Mouse (Mus musculus): ENCODE data around the gene Gm8909. TPM values are rescaled to one million over a fixed set of nuclear protein-coding genes. Genes with fewer than 3 reads are reported as not detected.
"Not testable (repeated sequence)": the region's sequence is repeated elsewhere in the genome, so short reads cannot be mapped to it uniquely, and the experiment has no call there.

Gene Gm8909
- polyA plus RNA-seq, 1 experiment from 2014 or later, result 0.45 TPM

DNA sequence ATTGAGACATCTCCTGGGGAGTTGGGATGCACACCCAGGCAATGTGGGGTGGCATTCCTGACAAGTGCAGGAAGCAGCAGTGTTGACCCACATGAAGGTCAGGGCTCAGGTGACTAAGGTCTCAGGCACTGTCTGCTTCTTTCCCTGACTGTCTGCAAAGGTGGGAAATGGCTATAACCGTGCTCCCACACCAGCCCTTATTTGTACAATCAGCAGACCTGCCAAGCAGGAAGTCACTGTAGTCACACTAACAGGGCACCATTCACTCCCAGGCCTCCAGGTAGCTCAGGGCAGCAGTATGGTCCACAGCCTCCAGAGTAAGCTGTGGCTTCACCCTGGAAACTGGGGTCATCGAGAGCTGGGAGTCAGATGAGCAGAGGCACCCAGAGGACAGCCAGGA, 24.0 kb upstream of the Gm8909 start:
- Histone ChIP-seq H3K4me2 (ENCODE audit: low read depth, low read length) (no peak overlapping the region), H3K9me3 (replicated peaks; ENCODE audit: control insufficient read depth, low read length) (no peaks in the 10 kb centered on the region), H3K36me3 (ENCODE audit: control insufficient read depth, insufficient read depth, low read length) (no peaks in the 10 kb centered on the region), H3K27me3 (ENCODE audit: control insufficient read depth, insufficient read depth, low read length) (0 out of 2 replicates have a peak, but pooled peaks cover 11% of the 10 kb centered on the region), H3K27ac (ENCODE audit: low read length) (no peak overlapping the region), H3K4me1 (ENCODE audit: control insufficient read depth, insufficient read depth, low read length) (no peaks in the 10 kb centered on the region), H3K9ac (ENCODE audit: low read length) (no peak overlapping the region), H3K4me3 (replicated peaks; ENCODE audit: low read length) (no peak overlapping the region)
- ATAC-seq (ENCODE audit: insufficient read depth, low FRiP score), result no peak
- WGBS, result 44% methylated on average over 2 of the region's 2 CpGs

DNA sequence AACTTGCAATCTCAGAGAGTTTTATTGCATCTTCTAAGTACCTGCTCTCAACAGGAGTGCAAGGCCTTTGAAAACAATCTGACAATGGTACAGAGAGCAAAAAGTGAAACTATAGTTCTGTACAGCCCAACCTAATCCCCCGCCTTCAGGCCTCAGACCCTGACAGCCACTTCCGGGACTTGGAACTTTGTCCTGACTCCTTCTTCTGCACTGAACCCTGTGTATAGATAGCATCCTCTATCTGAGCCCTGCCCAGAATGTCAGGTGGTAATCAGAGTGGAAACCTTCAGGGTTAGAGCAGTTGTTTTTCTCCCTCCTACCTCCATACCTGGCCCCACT, 21.8 kb upstream of the Gm8909 start, which contains the start of gene H2-T3:
Gene H2-T3, minus strand, starts transcription at position 119 of the 339 bp plus-strand sequence.
- ATAC-seq (ENCODE audit: insufficient read depth, low FRiP score), result peak; percentile 44; the same call in 1 of the 2 replicates
- H3K27ac ChIP-seq (ENCODE audit: low read length), result no peak within 1 kb of the TSS
- no peaks in the 10 kb centered on the region for H3K4me1 ChIP-seq (ENCODE audit: control insufficient read depth, insufficient read depth, low read length)
- WGBS, result 73% methylated on average over 2 of the region's 2 CpGs
- 0 out of 2 replicates have a peak, but pooled peaks cover 11% of the 10 kb centered on the region for H3K27me3 ChIP-seq (ENCODE audit: control insufficient read depth, insufficient read depth, low read length)
- no peaks in the 10 kb centered on the region for H3K36me3 ChIP-seq (ENCODE audit: control insufficient read depth, insufficient read depth, low read length)
- H3K4me2 ChIP-seq (ENCODE audit: low read depth, low read length), result no peak within 1 kb of the TSS
- no peak within 1 kb of the TSS for H3K9ac ChIP-seq (ENCODE audit: low read length)
- no peaks in the 10 kb centered on the region for H3K9me3 ChIP-seq (replicated peaks; ENCODE audit: control insufficient read depth, low read length)
- no peak within 1 kb of the TSS for H3K4me3 ChIP-seq (replicated peaks; ENCODE audit: low read length)

DNA sequence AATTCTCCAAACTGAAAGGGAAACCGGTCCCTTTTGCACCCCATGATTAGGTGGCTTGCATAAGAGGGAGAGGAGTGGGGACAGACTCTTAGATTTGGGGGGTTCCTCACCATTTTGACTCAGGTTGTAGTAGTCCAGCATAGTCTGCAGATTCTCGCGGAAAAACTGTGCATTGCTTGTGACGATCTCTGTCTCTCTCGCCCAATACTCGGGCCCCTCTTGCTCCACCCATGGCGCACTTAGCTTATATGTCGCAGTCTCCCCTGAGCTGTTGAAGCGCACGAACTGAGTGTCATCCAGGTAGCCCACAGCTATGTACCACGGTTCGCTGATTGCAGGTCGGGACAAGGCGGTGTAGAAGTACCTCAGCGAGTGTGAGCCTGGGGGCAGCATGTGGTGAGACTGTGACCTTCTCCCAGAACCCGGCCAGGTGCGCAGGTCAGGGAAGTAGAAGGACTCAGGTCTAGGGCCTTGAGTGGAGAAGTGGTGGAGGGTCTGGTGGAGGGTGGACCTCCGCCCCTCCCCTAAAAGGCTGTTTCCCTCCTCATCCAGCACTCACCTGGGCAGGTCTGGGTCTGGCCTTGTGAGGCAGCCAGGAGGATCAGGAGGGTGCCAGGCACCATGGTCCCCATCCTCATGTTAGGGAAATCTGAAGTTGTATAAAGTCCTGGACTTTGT, 21.3 kb upstream of the Gm8909 start:
- 0 out of 2 replicates have a peak, but pooled peaks cover 11% of the 10 kb centered on the region for H3K27me3 ChIP-seq (ENCODE audit: control insufficient read depth, insufficient read depth, low read length)
- no peak overlapping the region for H3K4me3 ChIP-seq (replicated peaks; ENCODE audit: low read length)
- 30% methylated on average over 18 of the region's 18 CpGs for WGBS
- no peak overlapping the region for H3K4me2 ChIP-seq (ENCODE audit: low read depth, low read length)
- H3K27ac ChIP-seq (ENCODE audit: low read length), result no peak overlapping the region
- H3K9me3 ChIP-seq (replicated peaks; ENCODE audit: control insufficient read depth, low read length), result no peaks in the 10 kb centered on the region
- no peaks in the 10 kb centered on the region for H3K36me3 ChIP-seq (ENCODE audit: control insufficient read depth, insufficient read depth, low read length)
- H3K9ac ChIP-seq (ENCODE audit: low read length), result no peak overlapping the region
- H3K4me1 ChIP-seq (ENCODE audit: control insufficient read depth, insufficient read depth, low read length), result no peaks in the 10 kb centered on the region
- no peak for ATAC-seq (ENCODE audit: insufficient read depth, low FRiP score)

DNA sequence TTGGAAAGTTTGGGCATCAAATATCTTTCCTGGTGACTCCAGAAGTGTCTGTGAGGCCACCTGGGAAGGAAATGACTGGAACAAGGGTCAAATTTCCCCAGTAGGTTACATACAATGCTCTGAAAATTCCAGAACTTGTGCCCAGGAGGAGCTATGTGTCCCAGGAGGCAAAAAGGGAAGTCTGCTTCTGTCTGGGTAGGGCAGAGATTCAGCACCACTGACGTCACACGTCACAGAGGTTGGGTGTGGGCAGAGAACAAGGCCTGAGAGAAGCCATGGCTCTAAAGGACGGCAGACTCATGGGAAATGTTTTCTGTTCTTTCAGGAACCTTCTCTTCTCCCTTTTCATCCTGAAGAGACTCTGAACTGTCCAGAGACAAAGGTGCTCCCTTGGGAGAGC, 19.2 kb upstream of the Gm8909 start:
- Histone ChIP-seq H3K4me1 (ENCODE audit: control insufficient read depth, insufficient read depth, low read length) (no peaks in the 10 kb centered on the region), H3K27ac (ENCODE audit: low read length) (no peak overlapping the region), H3K36me3 (ENCODE audit: control insufficient read depth, insufficient read depth, low read length) (no peaks in the 10 kb centered on the region), H3K4me3 (replicated peaks; ENCODE audit: low read length) (no peak overlapping the region), H3K9ac (ENCODE audit: low read length) (no peak overlapping the region), H3K4me2 (ENCODE audit: low read depth, low read length) (no peak overlapping the region), H3K27me3 (ENCODE audit: control insufficient read depth, insufficient read depth, low read length) (0 out of 2 replicates have a peak, but pooled peaks cover 11% of the 10 kb centered on the region), H3K9me3 (replicated peaks; ENCODE audit: control insufficient read depth, low read length) (no peaks in the 10 kb centered on the region)
- ATAC-seq (ENCODE audit: insufficient read depth, low FRiP score), result no peak
- 64% methylated on average over 3 of the region's 3 CpGs for WGBS

DNA sequence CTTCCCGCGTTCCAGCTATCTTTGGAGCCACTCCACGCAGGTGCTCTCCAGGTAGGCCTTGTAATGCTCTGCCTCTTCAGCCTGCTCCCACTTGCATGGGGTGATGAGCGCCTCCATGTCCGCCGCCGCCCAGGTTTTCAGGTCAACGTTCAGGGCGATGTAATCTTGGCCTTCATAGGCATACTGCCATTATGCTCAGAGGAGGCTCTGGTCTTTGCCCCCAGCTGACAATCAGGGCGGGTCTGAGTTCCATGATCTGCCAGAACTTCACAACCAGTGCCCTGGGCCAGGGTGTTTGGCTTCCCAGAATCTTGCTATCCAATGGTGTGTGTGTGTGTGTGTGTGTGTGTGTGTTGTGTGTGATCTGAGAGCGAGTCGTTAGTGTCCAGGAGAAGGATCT, 13.9 kb upstream of the Gm8909 start:
- H3K4me2 ChIP-seq (ENCODE audit: low read depth, low read length), result no peak overlapping the region
- no peak for ATAC-seq (ENCODE audit: insufficient read depth, low FRiP score)

GRCm38 (mm10) chr17:36179446-36179845, 11.1 kb upstream of the Gm8909 start:
- not testable (repeated sequence) for H3K27ac ChIP-seq (ENCODE audit: low read length); H3K4me1 ChIP-seq (ENCODE audit: control insufficient read depth, insufficient read depth, low read length); H3K9ac ChIP-seq (ENCODE audit: low read length); H3K27me3 ChIP-seq (ENCODE audit: control insufficient read depth, insufficient read depth, low read length); H3K36me3 ChIP-seq (ENCODE audit: control insufficient read depth, insufficient read depth, low read length); ATAC-seq (ENCODE audit: insufficient read depth, low FRiP score); H3K9me3 ChIP-seq (replicated peaks; ENCODE audit: control insufficient read depth, low read length)
- peak overlapping the region; percentile 63 for H3K4me2 ChIP-seq (ENCODE audit: low read depth, low read length)
- WGBS, result 19% methylated on average over 10 of the region's 10 CpGs
- H3K4me3 ChIP-seq (replicated peaks; ENCODE audit: low read length), result peak overlapping the region; percentile 44

More for the DNA sequence above, 13.9 kb upstream of the Gm8909 start:
- Histone ChIP-seq H3K4me1 (ENCODE audit: control insufficient read depth, insufficient read depth, low read length) (no peaks in the 10 kb centered on the region), H3K9me3 (replicated peaks; ENCODE audit: control insufficient read depth, low read length) (no peaks in the 10 kb centered on the region), H3K9ac (ENCODE audit: low read length) (no peak overlapping the region), H3K27ac (ENCODE audit: low read length) (no peak overlapping the region), H3K36me3 (ENCODE audit: control insufficient read depth, insufficient read depth, low read length) (no peaks in the 10 kb centered on the region), H3K27me3 (ENCODE audit: control insufficient read depth, insufficient read depth, low read length) (no peaks in the 10 kb centered on the region), H3K4me3 (replicated peaks; ENCODE audit: low read length) (no peak overlapping the region)
- 73% methylated on average over 12 of the region's 12 CpGs for WGBS

GRCm38 (mm10) chr17:36178938-36179337, 10.6 kb upstream of the Gm8909 start:
- not testable (repeated sequence) for H3K9me3 ChIP-seq (replicated peaks; ENCODE audit: control insufficient read depth, low read length); H3K27ac ChIP-seq (ENCODE audit: low read length); H3K4me1 ChIP-seq (ENCODE audit: control insufficient read depth, insufficient read depth, low read length); H3K27me3 ChIP-seq (ENCODE audit: control insufficient read depth, insufficient read depth, low read length); H3K36me3 ChIP-seq (ENCODE audit: control insufficient read depth, insufficient read depth, low read length)
- WGBS, result under 1% methylated on average over 40 of the region's 40 CpGs
- ATAC-seq (ENCODE audit: insufficient read depth, low FRiP score), result peak; percentile 58; the same call in 1 of the 2 replicates
- peak overlapping the region; percentile 63 for H3K9ac ChIP-seq (ENCODE audit: low read length)
- H3K4me3 ChIP-seq (replicated peaks; ENCODE audit: low read length), result peak overlapping the region; percentile 44
- peak overlapping the region; percentile 63 for H3K4me2 ChIP-seq (ENCODE audit: low read depth, low read length)

- H3K9me3 ChIP-seq (replicated peaks; ENCODE audit: control insufficient read depth, low read length); H3K4me3 ChIP-seq (replicated peaks; ENCODE audit: low read length); H3K4me1 ChIP-seq (ENCODE audit: control insufficient read depth, insufficient read depth, low read length); H3K27me3 ChIP-seq (ENCODE audit: control insufficient read depth, insufficient read depth, low read length); H3K4me2 ChIP-seq (ENCODE audit: low read depth, low read length); H3K36me3 ChIP-seq (ENCODE audit: control insufficient read depth, insufficient read depth, low read length); H3K9ac ChIP-seq (ENCODE audit: low read length); H3K27ac ChIP-seq (ENCODE audit: low read length); ATAC-seq (ENCODE audit: insufficient read depth, low FRiP score): not testable (repeated sequence)
- no CpG with 5 or more reads among the region's 2 CpGs for WGBS
These were observed 7.8 kb upstream of the Gm8909 start for GRCm38 (mm10) chr17:36176132-36176531.

GRCm38 (mm10) chr17:36170287-36170814, 2.0 kb upstream of the Gm8909 start:
- no peak for ATAC-seq (ENCODE audit: insufficient read depth, low FRiP score)
- H3K9ac ChIP-seq (ENCODE audit: low read length), result no peak overlapping the region
- no peaks in the 10 kb centered on the region for H3K9me3 ChIP-seq (replicated peaks; ENCODE audit: control insufficient read depth, low read length)
- H3K4me1 ChIP-seq (ENCODE audit: control insufficient read depth, insufficient read depth, low read length), result no peaks in the 10 kb centered on the region
- no peak overlapping the region for H3K27ac ChIP-seq (ENCODE audit: low read length)
- WGBS, result 18% methylated on average over 1 of the region's 1 CpGs
- no peaks in the 10 kb centered on the region for H3K36me3 ChIP-seq (ENCODE audit: control insufficient read depth, insufficient read depth, low read length)
- no peak overlapping the region for H3K4me2 ChIP-seq (ENCODE audit: low read depth, low read length)
- no peak overlapping the region for H3K4me3 ChIP-seq (replicated peaks; ENCODE audit: low read length)
- H3K27me3 ChIP-seq (ENCODE audit: control insufficient read depth, insufficient read depth, low read length), result peaks cover 30% of the 10 kb centered on the region

All from stomach, embryonic 16.5 days (tissue).